Mouse (Mus musculus): ENCODE measurements around the gene Tbc1d7. TPM values are rescaled to one million over a fixed set of nuclear protein-coding genes. Genes with fewer than 3 reads are reported as not detected.

Gene Tbc1d7
- polyA plus RNA-seq, 1 experiment from 2014 or later, result 12.9 TPM

DNA sequence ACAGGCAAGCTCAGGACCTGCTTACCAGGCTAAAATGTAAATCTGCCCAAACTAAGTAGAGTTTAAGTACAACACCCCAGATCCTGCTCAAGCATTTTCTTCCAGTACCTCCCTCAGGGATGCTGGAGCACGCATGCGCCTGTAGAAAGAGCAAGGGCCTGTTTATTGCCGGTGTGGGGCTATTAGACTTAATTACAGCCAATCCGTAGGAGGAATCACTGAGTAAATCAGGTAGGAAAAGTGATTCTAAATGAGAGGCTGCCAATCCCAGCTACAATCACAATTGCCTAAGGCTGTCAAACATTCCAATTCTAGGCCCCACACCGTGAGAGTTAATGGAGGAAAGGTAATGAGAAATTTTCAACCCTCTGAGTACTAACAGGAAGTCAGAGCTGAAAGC is 13.0 kb downstream of the Tbc1d7 start:
- Histone ChIP-seq H3K4me3 (ENCODE audit: low read depth, low read length) (no peak overlapping the region), H3K4me2 (ENCODE audit: low read depth, low read length) (no peak overlapping the region), H3K9me3 (ENCODE audit: low read length) (no peaks in the 10 kb centered on the region), H3K9ac (replicated peaks) (no peak overlapping the region), H3K36me3 (replicated peaks; ENCODE audit: insufficient read depth, low read length) (peaks cover 4% of the 10 kb centered on the region; the same call in 1 of the 2 replicates), H3K4me1 (ENCODE audit: insufficient read depth) (no peaks in the 10 kb centered on the region), H3K27me3 (ENCODE audit: insufficient read depth, low read length) (no peaks in the 10 kb centered on the region), H3K27ac (ENCODE audit: low read depth) (no peak overlapping the region)
- 77% methylated on average over 5 of the region's 5 CpGs for WGBS (ENCODE audit: insufficient replicate concordance)
- no peak for ATAC-seq
- DNase-seq, result no peak
- no peak for TF ChIP-seq EP300 (IDR thresholded peaks at IDR 0.05; ENCODE audit: low read depth)
- TF ChIP-seq CTCF (IDR thresholded peaks at IDR 0.05; ENCODE audit: low read depth), result no peak

DNA sequence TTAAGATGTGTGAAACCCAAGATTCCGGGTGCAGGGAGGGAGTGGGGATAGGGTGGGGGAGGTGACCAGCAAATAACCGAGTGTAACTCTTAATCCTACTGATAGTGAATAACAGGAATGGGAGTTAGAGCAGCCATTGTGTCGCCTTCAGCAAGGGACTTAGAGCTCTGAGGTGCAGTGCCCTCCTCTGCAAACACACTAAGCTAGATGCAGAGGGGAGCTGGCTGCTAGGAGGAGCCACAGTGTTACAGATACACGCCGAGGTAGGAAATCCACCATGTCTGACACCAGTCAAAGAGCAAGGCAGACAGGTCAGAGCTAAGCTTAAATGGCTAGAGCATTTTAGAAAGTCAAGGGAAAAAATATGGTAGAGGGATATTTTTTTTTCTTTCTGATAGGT is 13.9 kb downstream of the Tbc1d7 start:
- no peak for ATAC-seq
- H3K4me1 ChIP-seq (ENCODE audit: insufficient read depth), result no peaks in the 10 kb centered on the region
- H3K27ac ChIP-seq (ENCODE audit: low read depth), result no peak overlapping the region
- 66% methylated on average over 5 of the region's 5 CpGs for WGBS (ENCODE audit: insufficient replicate concordance)
- no peak overlapping the region for H3K4me2 ChIP-seq (ENCODE audit: low read depth, low read length)
- H3K27me3 ChIP-seq (ENCODE audit: insufficient read depth, low read length), result no peaks in the 10 kb centered on the region
- no peak overlapping the region for H3K4me3 ChIP-seq (ENCODE audit: low read depth, low read length)
- H3K36me3 ChIP-seq (replicated peaks; ENCODE audit: insufficient read depth, low read length), result peaks cover 4% of the 10 kb centered on the region; the same call in 1 of the 2 replicates
- DNase-seq, result no peak
- no peaks in the 10 kb centered on the region for H3K9me3 ChIP-seq (ENCODE audit: low read length)
- no peak overlapping the region for H3K9ac ChIP-seq (replicated peaks)
- no peak for TF ChIP-seq CTCF (IDR thresholded peaks at IDR 0.05; ENCODE audit: low read depth)
- no peak for TF ChIP-seq EP300 (IDR thresholded peaks at IDR 0.05; ENCODE audit: low read depth)

DNA sequence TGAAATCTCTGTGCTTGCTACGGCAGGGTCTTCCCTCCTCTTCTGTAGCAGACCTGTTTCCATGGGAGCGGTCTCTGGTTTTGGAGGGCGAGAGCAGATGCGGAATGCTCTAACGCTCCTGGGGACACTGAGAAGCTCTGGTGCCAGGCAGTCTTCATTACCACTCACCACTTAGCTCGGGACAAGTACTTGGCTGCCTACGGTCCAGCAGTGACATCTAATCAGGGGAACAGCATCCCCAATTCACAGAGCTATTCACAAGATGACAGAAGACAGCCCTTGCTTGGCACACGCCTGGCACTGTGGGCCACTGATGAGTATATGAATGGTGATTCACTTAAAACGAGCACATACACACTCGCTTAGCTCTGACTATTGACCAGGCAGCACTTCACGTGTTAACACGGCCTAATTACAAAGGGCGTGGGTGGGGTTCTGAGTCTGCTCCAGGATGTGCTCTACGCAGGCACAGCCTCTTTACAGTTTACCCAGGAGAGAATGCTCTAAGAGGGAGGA is 19.2 kb downstream of the Tbc1d7 start:
- H3K36me3 ChIP-seq (replicated peaks; ENCODE audit: insufficient read depth, low read length), result peaks cover 4% of the 10 kb centered on the region; the same call in 1 of the 2 replicates
- H3K27me3 ChIP-seq (ENCODE audit: insufficient read depth, low read length), result no peaks in the 10 kb centered on the region
- H3K9me3 ChIP-seq (ENCODE audit: low read length), result no peaks in the 10 kb centered on the region
- ATAC-seq (no peak), DNase-seq (no peak)
- H3K4me2 ChIP-seq (ENCODE audit: low read depth, low read length), result no peak overlapping the region
- H3K4me1 ChIP-seq (ENCODE audit: insufficient read depth), result no peaks in the 10 kb centered on the region
- no peak overlapping the region for H3K9ac ChIP-seq (replicated peaks)
- WGBS (ENCODE audit: insufficient replicate concordance), result 85% methylated on average over 14 of the region's 14 CpGs
- H3K4me3 ChIP-seq (ENCODE audit: low read depth, low read length), result no peak overlapping the region
- no peak overlapping the region for H3K27ac ChIP-seq (ENCODE audit: low read depth)
- TF ChIP-seq CTCF (IDR thresholded peaks at IDR 0.05; ENCODE audit: low read depth) (no peak), EP300 (IDR thresholded peaks at IDR 0.05; ENCODE audit: low read depth) (no peak)

DNA sequence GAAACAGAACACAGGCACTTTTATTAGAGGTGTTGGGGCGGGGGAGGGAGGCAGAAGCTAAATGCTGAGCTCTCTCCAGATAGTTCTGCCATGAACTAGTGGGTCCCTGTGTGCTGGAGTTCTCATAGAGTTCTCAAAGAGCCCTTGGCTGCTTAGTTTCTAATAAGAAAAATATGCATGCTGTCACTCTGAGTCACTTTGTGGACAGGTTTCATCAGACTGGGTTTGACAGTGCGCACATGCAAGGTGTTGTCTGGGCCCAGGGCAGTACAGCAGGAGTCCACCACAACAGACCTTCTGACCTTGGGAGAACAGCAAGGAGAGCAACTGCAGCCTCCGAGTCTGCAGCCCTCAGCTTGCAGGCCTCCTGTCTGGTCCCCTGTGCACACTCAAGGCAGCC is 21.6 kb downstream of the Tbc1d7 start:
- Histone ChIP-seq H3K27me3 (ENCODE audit: insufficient read depth, low read length) (no peaks in the 10 kb centered on the region), H3K36me3 (replicated peaks; ENCODE audit: insufficient read depth, low read length) (peaks cover 4% of the 10 kb centered on the region; the same call in 1 of the 2 replicates), H3K27ac (ENCODE audit: low read depth) (no peak overlapping the region), H3K4me3 (ENCODE audit: low read depth, low read length) (no peak overlapping the region), H3K9me3 (ENCODE audit: low read length) (no peaks in the 10 kb centered on the region), H3K4me2 (ENCODE audit: low read depth, low read length) (no peak overlapping the region), H3K9ac (replicated peaks) (no peak overlapping the region), H3K4me1 (ENCODE audit: insufficient read depth) (no peaks in the 10 kb centered on the region)
- ATAC-seq (no peak), DNase-seq (no peak)
- no peak for TF ChIP-seq EP300 (IDR thresholded peaks at IDR 0.05; ENCODE audit: low read depth)
- TF ChIP-seq CTCF (IDR thresholded peaks at IDR 0.05; ENCODE audit: low read depth), result no peak
- 78% methylated on average over 3 of the region's 3 CpGs for WGBS (ENCODE audit: insufficient replicate concordance)

DNA sequence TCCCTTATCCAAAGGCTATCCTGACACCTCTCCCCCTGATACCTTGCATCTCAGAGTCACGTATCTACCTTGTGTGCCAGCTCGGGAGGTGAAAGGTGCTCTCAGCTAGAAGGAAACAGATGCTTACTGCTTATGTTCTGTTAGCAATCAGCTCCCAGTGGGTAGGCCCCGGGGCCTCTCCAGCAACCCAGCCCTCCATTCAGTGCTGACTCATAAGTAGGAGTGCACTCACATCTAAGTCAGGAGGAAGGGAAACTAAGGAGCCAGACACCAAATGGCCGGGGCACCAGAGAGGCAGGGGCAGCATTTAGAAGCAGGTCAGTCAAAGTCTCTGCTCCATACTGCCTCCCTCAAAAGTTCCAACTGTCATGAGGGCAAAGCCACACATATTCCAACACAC is 22.6 kb downstream of the Tbc1d7 start:
- H3K9ac ChIP-seq (replicated peaks), result no peak overlapping the region
- ATAC-seq (no peak), DNase-seq (no peak)
- no peak overlapping the region for H3K4me2 ChIP-seq (ENCODE audit: low read depth, low read length)
- no peaks in the 10 kb centered on the region for H3K4me1 ChIP-seq (ENCODE audit: insufficient read depth)
- no peak overlapping the region for H3K27ac ChIP-seq (ENCODE audit: low read depth)
- no peaks in the 10 kb centered on the region for H3K36me3 ChIP-seq (replicated peaks; ENCODE audit: insufficient read depth, low read length)
- no peaks in the 10 kb centered on the region for H3K27me3 ChIP-seq (ENCODE audit: insufficient read depth, low read length)
- 63% methylated on average over 4 of the region's 4 CpGs for WGBS (ENCODE audit: insufficient replicate concordance)
- no peaks in the 10 kb centered on the region for H3K9me3 ChIP-seq (ENCODE audit: low read length)
- no peak overlapping the region for H3K4me3 ChIP-seq (ENCODE audit: low read depth, low read length)
- TF ChIP-seq EP300 (IDR thresholded peaks at IDR 0.05; ENCODE audit: low read depth) (no peak), CTCF (IDR thresholded peaks at IDR 0.05; ENCODE audit: low read depth) (no peak)

DNA sequence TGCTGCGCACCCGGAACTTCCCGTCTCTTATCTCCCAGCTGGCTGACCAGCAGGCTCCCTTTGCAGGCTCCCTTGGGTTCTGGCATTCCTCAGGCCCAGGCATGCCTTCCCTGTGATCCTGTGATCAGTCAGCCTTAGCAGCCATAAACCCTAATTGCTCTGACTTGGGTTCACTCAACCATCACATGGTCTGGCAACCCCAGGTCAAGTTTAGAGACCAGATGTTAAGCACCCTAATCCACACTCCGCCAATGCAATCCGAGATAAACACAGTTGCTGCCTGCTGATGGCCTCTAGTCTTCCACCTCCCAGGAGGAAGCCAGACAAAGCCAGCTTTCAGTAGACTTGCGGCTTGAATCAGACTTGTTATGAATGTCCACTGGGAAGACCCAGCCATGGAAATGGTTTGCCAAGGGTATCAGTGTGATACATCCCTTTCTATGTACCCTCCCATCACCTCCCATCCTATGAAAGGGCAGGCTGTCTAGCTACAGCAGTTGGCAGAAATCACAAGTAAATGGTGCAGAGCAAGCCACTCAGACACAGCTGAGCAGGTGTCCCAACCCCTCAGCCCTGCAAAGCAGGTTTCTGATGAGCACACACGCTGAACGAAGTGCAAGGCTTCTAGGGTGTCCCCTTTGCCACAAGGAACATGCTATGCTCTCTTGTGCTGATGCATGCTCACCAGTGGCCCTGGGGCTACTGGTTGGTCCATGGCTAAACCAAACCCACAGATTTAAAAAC is 24.6 kb downstream of the Tbc1d7 start:
- no peak for DNase-seq
- no peak overlapping the region for H3K4me2 ChIP-seq (ENCODE audit: low read depth, low read length)
- 68% methylated on average over 8 of the region's 8 CpGs for WGBS (ENCODE audit: insufficient replicate concordance)
- H3K4me1 ChIP-seq (ENCODE audit: insufficient read depth), result no peaks in the 10 kb centered on the region
- H3K27me3 ChIP-seq (ENCODE audit: insufficient read depth, low read length), result no peaks in the 10 kb centered on the region
- H3K9me3 ChIP-seq (ENCODE audit: low read length), result no peaks in the 10 kb centered on the region
- no peak overlapping the region for H3K27ac ChIP-seq (ENCODE audit: low read depth)
- ATAC-seq, result no peak
- H3K4me3 ChIP-seq (ENCODE audit: low read depth, low read length), result no peak overlapping the region
- TF ChIP-seq CTCF (IDR thresholded peaks at IDR 0.05; ENCODE audit: low read depth) (no peak), EP300 (IDR thresholded peaks at IDR 0.05; ENCODE audit: low read depth) (no peak)
- no peaks in the 10 kb centered on the region for H3K36me3 ChIP-seq (replicated peaks; ENCODE audit: insufficient read depth, low read length)
- H3K9ac ChIP-seq (replicated peaks), result no peak overlapping the region
